Mouse (Mus musculus) right cerebral cortex, adult 2 months (tissue): ENCODE data around the gene Irak3.

Source experiments
- DNase-seq, 2 experiments: peaks; one replicate each; pipeline ENCODE4 v3.0.0; 2021 to 2022; ENCODE audit warnings: low spot score in 2 of 2

Gene Irak3

GRCm38 (mm10) chr10:120097564-120097963, 104.4 kb downstream of the Irak3 start:
- DNase-seq = no peak

- no peak for DNase-seq
Observed at GRCm38 (mm10) chr10:120095716-120096115, 106.2 kb downstream of the Irak3 start.

GRCm38 (mm10) chr10:120095136-120095535, 106.8 kb downstream of the Irak3 start:
- no peak for DNase-seq

- no peak for DNase-seq
Observed at GRCm38 (mm10) chr10:120092548-120092947, 109.4 kb downstream of the Irak3 start.
